Mouse (Mus musculus) MEL (cell line): ENCODE data around the gene Slc22a15. TPM values are rescaled to one million over a fixed set of nuclear protein-coding genes. Genes with fewer than 3 reads are reported as not detected.

Source experiments
- DNase-seq: peaks from one replicate; pipeline ENCODE4 v3.0.0; 2011; ENCODE audit warnings: low read depth, low spot score
- H3K27ac ChIP-seq: 2 replicates; pipeline ENCODE4 v1.5.1; 2012; ENCODE audit warnings: low read depth, mild to moderate bottlenecking, control low read depth, low read length, moderate library complexity; ENCODE audit not compliant: control insufficient read depth
- H3K27me3 ChIP-seq, 2 experiments: fragments of 150-350 bp in 1 of 2; sonication (generic) in 1 of 2; 2 replicates each; pipeline ENCODE4 v1.6.1; 2012; ENCODE audit warnings: low read length in 2 of 2, mild to moderate bottlenecking in 2 of 2, improper control_type of control experiment in 1 of 2, moderate library complexity in 1 of 2; ENCODE audit not compliant: insufficient read depth in 2 of 2, control insufficient read depth in 1 of 2
- H3K36me3 ChIP-seq, 2 experiments: 2 replicates each; pipeline ENCODE4 v1.6.1; 2012 to 2014; ENCODE audit warnings: low read length in 2 of 2, improper control_type of control experiment in 1 of 2, inconsistent platforms in 1 of 2, mild to moderate bottlenecking in 1 of 2; ENCODE audit not compliant: insufficient read depth in 2 of 2, control insufficient read depth in 1 of 2
- H3K4me1 ChIP-seq, 2 experiments: fragments of 150-350 bp in 1 of 2; sonication (generic) in 1 of 2; 2 replicates each; pipeline ENCODE4 v1.6.1; 2012; ENCODE audit warnings: low read length in 2 of 2, improper control_type of control experiment in 1 of 2, mild to moderate bottlenecking in 1 of 2; ENCODE audit not compliant: insufficient read depth in 2 of 2, control insufficient read depth in 1 of 2
- H3K4me3 ChIP-seq, 2 experiments: fragments of 150-350 bp in 1 of 2; sonication (generic) in 1 of 2; 2 replicates each; pipeline ENCODE4 v1.5.1; 2012; ENCODE audit warnings: low read depth in 2 of 2, low read length in 2 of 2, mild to moderate bottlenecking in 2 of 2, moderate library complexity in 2 of 2, control low read depth in 1 of 2, improper control_type of control experiment in 1 of 2; ENCODE audit not compliant: control insufficient read depth in 1 of 2, insufficient read depth in 1 of 2
- H3K79me2 ChIP-seq: 2 replicates; pipeline ENCODE4 v1.6.1; 2012; ENCODE audit warnings: mild to moderate bottlenecking, low read length, moderate library complexity; ENCODE audit not compliant: control insufficient read depth, poor library complexity, insufficient read depth
- H3K9ac ChIP-seq: 2 replicates; pipeline ENCODE4 v1.6.1; 2012; ENCODE audit warnings: low read depth, mild to moderate bottlenecking, control low read depth, low read length, moderate library complexity; ENCODE audit not compliant: control insufficient read depth, poor library complexity, severe bottlenecking
- H3K9me3 ChIP-seq: fragments of 150-350 bp; sonication (generic); replicated peaks from 2 replicates; pipeline ENCODE4 v1.6.1; 2012; ENCODE audit warnings: mild to moderate bottlenecking, low read length, improper control_type of control experiment, moderate library complexity; ENCODE audit not compliant: insufficient read depth
- BHLHE40 ChIP-seq: IDR thresholded peaks from 2 replicates; pipeline ENCODE4 v1.6.1; 2012; ENCODE audit warnings: low read depth, mild to moderate bottlenecking, inconsistent platforms, low read length, improper control_type of control experiment, borderline replicate concordance
- CTCF ChIP-seq, 3 experiments: IDR thresholded peaks in 2 of 3; conservative IDR thresholded peaks in 1 of 3; 2 replicates each; pipeline ENCODE4 v1.5.1; 2011 to 2012; ENCODE audit warnings: low read length in 3 of 3, low read depth in 2 of 3, mild to moderate bottlenecking in 2 of 3, improper control_type of control experiment in 1 of 3, inconsistent platforms in 1 of 3, mixed read lengths in 1 of 3, moderate library complexity in 1 of 3; ENCODE audit not compliant: control insufficient read depth in 1 of 3, insufficient read depth in 1 of 3, poor library complexity in 1 of 3, severe bottlenecking in 1 of 3
- ELF1 ChIP-seq: IDR thresholded peaks from 2 replicates; pipeline ENCODE4 v1.6.1; 2014; ENCODE audit warnings: low read depth, mild to moderate bottlenecking, inconsistent platforms, low read length, improper control_type of control experiment, moderate library complexity
- GATA1 ChIP-seq: IDR thresholded peaks from 2 replicates; pipeline ENCODE4 v1.6.1; 2011; ENCODE audit warnings: low read depth, low read length, improper control_type of control experiment
- HCFC1 ChIP-seq: IDR thresholded peaks from 2 replicates; pipeline ENCODE4 v1.6.1; 2012; ENCODE audit warnings: low read depth, mild to moderate bottlenecking, inconsistent platforms, low read length, improper control_type of control experiment, moderate library complexity
- KAT2A ChIP-seq: conservative IDR thresholded peaks from 2 replicates; pipeline ENCODE4 v1.6.1; 2012; ENCODE audit warnings: low read depth, low read length, improper control_type of control experiment, inconsistent platforms
- MAX ChIP-seq: IDR thresholded peaks from 2 replicates; pipeline ENCODE4 v1.6.1; 2011; ENCODE audit warnings: low read length, improper control_type of control experiment
- NELFE ChIP-seq: IDR thresholded peaks from 2 replicates; pipeline ENCODE4 v1.6.1; 2011; ENCODE audit warnings: low read depth, low read length, improper control_type of control experiment
- POLR2AphosphoS2 ChIP-seq: IDR thresholded peaks from 2 replicates; pipeline ENCODE4 v1.6.1; 2011; ENCODE audit warnings: low read length, improper control_type of control experiment
- POLR2AphosphoS5 ChIP-seq: IDR thresholded peaks from 2 replicates; pipeline ENCODE4 v1.6.1; 2012; ENCODE audit warnings: low read depth, borderline replicate concordance, mild to moderate bottlenecking, inconsistent platforms, low read length, moderate library complexity, mixed read lengths
- RAD21 ChIP-seq: IDR thresholded peaks from 2 replicates; pipeline ENCODE4 v1.6.1; 2011; ENCODE audit warnings: mild to moderate bottlenecking, low read depth, low read length, improper control_type of control experiment
- SIN3A ChIP-seq: IDR thresholded peaks from 2 replicates; pipeline ENCODE4 v1.6.1; 2012; ENCODE audit warnings: low read length, improper control_type of control experiment, inconsistent platforms
- SMC3 ChIP-seq: IDR thresholded peaks from 2 replicates; pipeline ENCODE4 v1.6.1; 2011; ENCODE audit warnings: low read depth, low read length, improper control_type of control experiment
- TBP ChIP-seq: IDR thresholded peaks from 2 replicates; pipeline ENCODE4 v1.8.0; 2011; ENCODE audit warnings: low read depth, low read length, improper control_type of control experiment
- TCF12 ChIP-seq: IDR thresholded peaks from 2 replicates; pipeline ENCODE4 v1.6.1; 2014; ENCODE audit warnings: low read depth, mild to moderate bottlenecking, inconsistent platforms, low read length, improper control_type of control experiment, moderate library complexity
- UBTF ChIP-seq: IDR thresholded peaks from 2 replicates; pipeline ENCODE4 v1.6.1; 2012; ENCODE audit warnings: low read depth, mild to moderate bottlenecking, inconsistent platforms, low read length, improper control_type of control experiment, moderate library complexity, borderline replicate concordance; ENCODE audit not compliant: insufficient read depth
- ZC3H11A ChIP-seq: IDR thresholded peaks from 2 replicates; pipeline ENCODE4 v1.6.1; 2012; ENCODE audit warnings: low read depth, mild to moderate bottlenecking, inconsistent platforms, low read length, improper control_type of control experiment
- ZMIZ1 ChIP-seq: IDR thresholded peaks from 2 replicates; pipeline ENCODE4 v1.6.1; 2012; ENCODE audit warnings: low read depth, mild to moderate bottlenecking, inconsistent platforms, low read length, improper control_type of control experiment, moderate library complexity
- ZNF384 ChIP-seq: IDR thresholded peaks from 2 replicates; pipeline ENCODE4 v1.6.1; 2012; ENCODE audit warnings: low read depth, mild to moderate bottlenecking, inconsistent platforms, low read length, improper control_type of control experiment
- polyA plus RNA-seq, 2 experiments: library from polyadenylated mRNA; stranded (reverse) in 1 of 2; unstranded in 1 of 2; fragments of >175 nt in 1 of 2; fragments of >200 nt in 1 of 2; gene quantifications; 2 replicates each; pipeline versions ENCODE4 v1.2.1 to v1.2.4; 2012; ENCODE audit warnings: low replicate concordance in 2 of 2, low read depth in 1 of 2; ENCODE audit not compliant: insufficient read length in 2 of 2, insufficient read depth in 1 of 2, missing spikeins in 1 of 2
- total RNA-seq: library from RNA; depleted of rRNA; stranded (reverse); fragments of 300-350 nt; gene quantifications from 2 replicates; pipeline ENCODE4 v1.2.3, GENCODE M21; 2012

Slc22a15 gene
- total and polyA plus RNA-seq, 3 experiments, result 2.2 to 7.9 TPM; not detected in 1

DNA sequence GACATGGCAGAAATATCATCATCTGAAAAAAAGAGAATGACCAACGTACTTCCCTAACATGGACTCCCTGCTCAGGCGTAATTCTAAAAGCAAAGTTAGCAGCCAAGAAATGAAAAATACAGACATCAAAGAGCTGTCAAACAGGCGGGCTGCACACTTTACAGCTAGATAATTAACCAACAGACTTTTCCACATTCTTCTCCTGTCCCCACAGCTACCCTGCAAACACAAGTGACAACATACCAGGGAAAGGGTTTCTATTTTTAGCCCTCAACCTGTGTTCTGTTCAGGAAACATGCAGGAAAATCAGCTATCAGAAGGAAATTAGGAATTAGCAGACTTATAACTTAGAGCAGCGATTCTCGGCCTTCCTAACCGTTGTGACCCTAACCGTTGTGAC, 21.9 kb downstream of the Slc22a15 start:
- H3K27ac ChIP-seq, result no peak overlapping the region
- no peaks in the 10 kb centered on the region for H3K36me3 ChIP-seq
- no peaks in the 10 kb centered on the region for H3K9me3 ChIP-seq
- no peaks in the 10 kb centered on the region for H3K79me2 ChIP-seq
- no peaks in the 10 kb centered on the region for H3K27me3 ChIP-seq
- DNase-seq, result no peak
- H3K4me1 ChIP-seq, result no peaks in the 10 kb centered on the region
- H3K9ac ChIP-seq, result no peak overlapping the region
- no peak overlapping the region for H3K4me3 ChIP-seq
- no peak for TF ChIP-seq TCF12
- TF ChIP-seq BHLHE40, result no peak
- TF ChIP-seq ZNF384, result no peak
- TF ChIP-seq POLR2AphosphoS2, result no peak
- no peak for TF ChIP-seq ZMIZ1
- no peak for TF ChIP-seq SIN3A
- TF ChIP-seq UBTF, result no peak
- TF ChIP-seq, all 39 proteins: peak for 0

DNA sequence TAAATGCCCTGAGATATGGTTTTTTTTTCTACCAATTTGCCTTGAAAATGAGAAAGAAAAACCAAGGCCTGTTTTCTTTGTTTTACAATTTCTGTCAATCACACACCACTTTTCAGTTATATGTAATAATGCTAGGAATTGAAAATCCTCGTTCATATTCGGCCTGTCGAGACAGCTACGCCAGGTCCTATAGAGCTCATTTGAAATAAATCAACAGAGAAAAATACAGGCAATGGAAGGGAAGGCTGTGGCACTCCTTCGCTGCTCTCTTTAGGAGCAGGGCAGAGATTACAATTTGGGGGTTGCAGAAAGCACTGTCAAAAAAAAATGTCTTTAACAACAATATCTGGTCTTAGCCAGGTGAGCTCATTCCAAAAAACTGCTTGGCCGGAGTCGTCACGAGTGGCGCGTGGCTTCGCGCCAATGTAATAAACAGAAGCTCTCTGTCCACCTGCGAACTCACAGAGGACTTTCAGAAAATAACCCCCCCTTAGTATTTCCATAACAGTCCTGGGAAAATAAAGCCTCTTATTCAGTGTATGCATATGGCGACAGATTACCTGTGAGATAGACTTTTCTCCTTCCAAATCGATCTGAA, 26.8 kb downstream of the Slc22a15 start:
- no peak overlapping the region for H3K4me3 ChIP-seq
- no peak for TF ChIP-seq POLR2AphosphoS5
- no peak for TF ChIP-seq NELFE
- TF ChIP-seq KAT2A, result no peak
- no peak for TF ChIP-seq HCFC1
- TF ChIP-seq TBP, result no peak
- no peak for TF ChIP-seq TCF12
- no peak for TF ChIP-seq UBTF
- TF ChIP-seq GATA1, result no peak
- TF ChIP-seq SIN3A, result no peak
- no peak for TF ChIP-seq ELF1
- TF ChIP-seq, all 39 proteins: peak for 0
- no peak overlapping the region for H3K27ac ChIP-seq
- H3K9me3 ChIP-seq, result no peaks in the 10 kb centered on the region
- H3K79me2 ChIP-seq, result no peaks in the 10 kb centered on the region
- no peak overlapping the region for H3K9ac ChIP-seq
- DNase-seq, result no peak
- H3K36me3 ChIP-seq, result no peaks in the 10 kb centered on the region
- H3K27me3 ChIP-seq, result no peaks in the 10 kb centered on the region
- H3K4me1 ChIP-seq, result no peaks in the 10 kb centered on the region

DNA sequence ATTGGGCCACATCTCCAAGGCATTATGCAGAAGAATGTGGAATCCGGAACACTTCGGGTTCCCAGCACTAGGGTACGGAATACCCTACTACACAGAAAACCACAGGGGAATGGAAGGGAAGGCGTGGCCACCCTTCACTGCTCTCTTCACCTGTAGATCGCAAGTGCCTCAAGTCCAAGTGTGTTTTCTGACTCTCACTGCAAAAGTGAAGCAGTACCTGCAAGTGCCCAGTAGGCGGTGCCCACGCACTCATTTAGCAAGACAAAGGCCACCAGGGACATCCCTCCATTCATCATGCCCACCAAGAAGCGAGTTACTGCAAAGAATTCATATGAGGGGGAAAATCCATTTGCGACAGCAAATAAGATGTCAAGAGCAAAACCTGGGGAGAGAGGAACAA, 27.4 kb downstream of the Slc22a15 start:
- no peaks in the 10 kb centered on the region for H3K9me3 ChIP-seq
- H3K9ac ChIP-seq, result no peak overlapping the region
- DNase-seq, result peak; percentile 82
- H3K4me3 ChIP-seq, result no peak overlapping the region
- H3K4me1 ChIP-seq, result no peaks in the 10 kb centered on the region
- H3K27ac ChIP-seq, result no peak overlapping the region
- H3K79me2 ChIP-seq, result no peaks in the 10 kb centered on the region
- H3K27me3 ChIP-seq, result no peaks in the 10 kb centered on the region
- no peaks in the 10 kb centered on the region for H3K36me3 ChIP-seq
- peak; percentile 80 for TF ChIP-seq RAD21
- TF ChIP-seq MAX, result no peak
- peak; percentile 79 for TF ChIP-seq SMC3
- peak; percentile 79 to 88 (median 81) for TF ChIP-seq CTCF (IDR thresholded peaks at IDR 0.05 in 2 of 3, conservative IDR thresholded peaks at IDR 0.05 in 1 of 3; ENCODE audit: control insufficient read depth in 1 of 3, insufficient read depth in 1 of 3, low read depth in 2 of 3, low read length in 3 of 3, poor library complexity in 1 of 3, severe bottlenecking in 1 of 3)
- peak; percentile 58 for TF ChIP-seq ZC3H11A
